Mouse (Mus musculus) lung, postnatal 0 days (tissue): Measurements from ENCODE around the gene Phgdh.

Source experiments
- CTCF ChIP-seq: IDR thresholded peaks from 2 replicates; pipeline ENCODE4 v1.5.1; 2016; ENCODE audit warnings: antibody characterized with exemption, mild to moderate bottlenecking
- EP300 ChIP-seq: IDR thresholded peaks from 2 replicates; pipeline ENCODE4 v1.6.1; 2016; ENCODE audit warnings: antibody characterized with exemption, mild to moderate bottlenecking, control low read depth

DNA sequence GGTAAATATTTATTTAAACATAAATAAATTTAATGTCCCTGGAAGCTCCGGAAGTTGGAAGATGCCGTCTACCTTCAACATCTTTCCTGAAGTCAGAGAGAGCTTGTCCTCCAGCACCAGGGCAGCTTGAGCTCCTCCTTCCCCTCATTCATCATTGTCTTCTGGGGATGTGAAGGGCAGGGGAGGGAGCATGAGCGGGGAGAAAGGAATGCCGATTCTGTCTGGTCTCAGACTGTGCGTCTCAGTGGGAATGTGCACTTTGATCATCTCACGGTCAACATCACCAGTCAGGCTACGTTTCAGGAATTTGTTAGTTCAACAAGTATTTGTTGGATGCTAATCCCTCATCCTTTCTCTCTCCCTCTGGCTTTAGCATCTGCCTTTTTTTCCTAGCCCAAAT lies 39.4 kb upstream of the Phgdh start:
- TF ChIP-seq CTCF (no peak), EP300 (0 out of 2 replicates have a peak, but pooled peaks have one; percentile 25)
